Mouse (Mus musculus) embryo, embryonic 9.5 days (tissue): ENCODE results near the gene Gadd45b.

Source experiments
- DNase-seq: peaks from one replicate; pipeline ENCODE4 v3.0.0-alpha.2; 2017; ENCODE audit errors: extremely low spot score

Gadd45b gene

DNA sequence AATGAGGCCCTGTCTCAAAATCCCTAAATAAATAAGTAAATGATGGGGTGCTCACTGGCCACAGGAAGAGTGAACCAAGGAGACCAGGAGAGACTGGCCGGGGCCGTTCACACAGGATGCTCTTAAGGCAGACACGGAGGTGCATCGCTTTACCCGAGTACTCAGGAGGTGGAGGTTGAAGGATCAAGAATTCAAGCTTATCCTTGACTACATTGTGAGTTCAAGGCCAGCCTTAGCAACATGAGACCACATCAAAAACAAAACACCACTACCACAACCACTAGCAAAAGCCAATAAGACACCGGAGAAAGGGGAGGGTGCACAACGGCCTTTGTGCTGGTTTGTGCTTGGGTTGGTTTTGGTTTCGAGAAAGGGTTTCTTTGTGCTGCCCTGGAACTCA is 26.5 kb downstream of the Gadd45b start:
- no peak for DNase-seq

DNA sequence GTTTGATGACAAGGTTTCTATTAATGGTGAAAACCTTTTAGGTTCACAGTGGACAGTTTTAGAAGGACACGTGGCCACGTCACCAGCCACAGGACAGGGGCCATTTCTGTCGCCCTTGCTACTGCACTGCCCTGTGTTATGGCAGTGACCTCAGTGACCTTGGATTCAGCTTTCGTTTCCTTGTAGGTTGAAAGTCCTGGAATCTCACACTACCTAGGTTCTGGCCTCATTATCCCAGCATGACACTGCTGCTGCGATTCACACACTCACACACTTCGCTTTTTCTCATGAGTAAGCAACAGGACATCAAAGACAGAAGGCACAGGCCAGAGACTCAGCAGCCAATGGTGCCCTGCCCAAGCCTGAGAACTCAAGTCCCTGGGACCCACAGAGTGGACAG is 27.0 kb downstream of the Gadd45b start:
- no peak for DNase-seq

GRCm38 (mm10) chr10:80957791-80958190 is 27.9 kb downstream of the Gadd45b start:
- no peak for DNase-seq

DNA sequence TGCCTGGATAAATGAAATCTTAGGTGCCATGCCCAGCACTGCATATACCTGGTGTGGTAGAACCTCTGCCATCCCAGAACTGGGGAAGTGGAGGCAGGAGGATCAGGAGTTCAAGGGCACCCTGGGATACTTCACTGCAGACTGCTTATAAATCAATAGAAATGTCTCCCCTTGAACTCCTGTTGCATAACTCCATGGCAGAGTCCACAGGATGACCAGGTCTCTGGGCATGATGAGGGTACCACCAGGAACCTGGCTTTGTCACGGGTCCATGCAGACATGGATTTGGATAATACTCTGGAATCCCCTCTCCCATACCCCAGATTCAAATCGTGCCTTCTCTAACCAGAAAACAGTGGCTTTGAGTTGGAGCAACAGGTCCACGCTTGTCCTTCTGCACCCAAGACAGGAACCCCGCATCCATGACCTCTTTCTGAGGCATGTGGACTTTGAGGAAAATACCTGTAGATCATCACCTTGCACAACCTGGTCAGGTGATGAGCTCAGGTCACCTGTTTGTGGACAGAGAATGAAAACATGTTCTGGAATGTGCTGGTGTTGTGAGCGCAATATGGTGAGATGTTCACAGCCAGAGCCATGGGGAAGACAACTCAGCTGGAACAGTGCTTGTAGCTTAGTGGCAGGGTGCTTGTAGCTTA is 29.2 kb downstream of the Gadd45b start:
- no peak for DNase-seq

GRCm38 (mm10) chr10:80960551-80961508 is 31.0 kb downstream of the Gadd45b start:
- peak; percentile 82 for DNase-seq

DNA sequence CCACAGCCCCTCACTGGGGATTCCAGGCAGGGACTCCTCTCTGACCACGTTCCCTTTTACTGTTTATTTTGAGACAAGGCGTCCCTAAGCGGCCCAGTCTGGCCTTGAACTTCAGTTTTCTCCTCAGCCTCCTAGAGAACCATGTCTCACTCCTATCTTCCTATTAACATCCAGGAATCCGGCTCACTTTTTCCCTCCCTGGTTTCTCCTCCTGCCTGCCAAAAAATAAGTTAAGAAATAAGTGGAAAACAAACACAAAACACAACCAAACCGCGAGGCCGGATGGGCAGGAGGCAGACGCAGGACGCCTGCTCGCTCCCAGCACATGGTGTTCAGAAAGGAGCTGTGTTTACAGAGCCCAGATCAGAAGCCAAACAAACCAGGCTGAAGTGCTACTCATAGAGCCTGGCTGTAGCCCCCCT is 32.2 kb downstream of the Gadd45b start:
- DNase-seq, result no peak

GRCm38 (mm10) chr10:80962585-80962984 is 32.7 kb downstream of the Gadd45b start:
- DNase-seq, result no peak

DNA sequence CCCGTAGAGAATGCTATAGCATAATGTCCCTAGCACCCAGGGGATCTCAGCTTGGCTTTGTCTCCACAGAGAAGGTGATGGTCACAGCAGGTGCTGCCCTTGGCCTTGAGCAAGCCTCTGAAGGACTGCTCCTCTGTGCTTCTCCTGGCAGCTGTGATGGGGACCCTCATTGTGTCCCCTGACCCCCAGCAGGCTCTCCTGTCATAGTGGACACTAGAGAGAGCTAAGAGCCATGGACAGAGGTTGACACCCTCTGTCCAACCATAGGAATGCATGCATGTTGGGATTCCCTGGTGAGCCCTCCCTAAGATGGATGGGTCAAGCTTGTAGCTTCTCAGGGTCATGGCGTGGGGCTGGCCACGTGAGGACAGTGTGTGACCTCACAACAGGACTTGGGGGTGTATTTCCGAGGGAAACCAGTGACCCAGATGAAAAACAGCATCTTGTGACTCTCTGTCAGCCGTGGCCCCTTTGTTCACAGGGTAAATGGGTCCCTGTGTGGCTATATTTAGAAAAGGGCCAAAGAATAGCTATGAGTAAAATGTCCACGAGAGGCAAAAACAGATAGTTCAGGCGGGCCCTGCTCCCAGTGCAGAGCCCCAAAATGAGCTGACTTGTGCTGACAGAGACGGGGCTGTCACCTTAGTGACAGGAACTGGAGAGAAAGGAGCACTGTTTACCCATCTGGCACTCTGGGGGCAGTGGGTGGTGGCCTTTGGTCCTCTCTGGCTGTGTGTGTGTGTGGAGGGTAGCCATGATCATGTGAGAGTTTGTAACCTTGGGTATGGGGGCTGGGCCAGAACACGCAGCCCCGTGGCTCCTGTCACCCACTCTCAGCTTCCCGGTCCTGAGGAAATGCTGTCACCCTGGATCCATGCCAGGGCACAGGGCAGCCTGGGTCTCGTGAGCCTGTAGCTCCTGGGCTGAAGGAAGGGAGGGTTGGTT is 33.4 kb downstream of the Gadd45b start:
- DNase-seq, result no peak

GRCm38 (mm10) chr10:80966296-80966695 is 36.4 kb downstream of the Gadd45b start:
- no peak for DNase-seq

DNA sequence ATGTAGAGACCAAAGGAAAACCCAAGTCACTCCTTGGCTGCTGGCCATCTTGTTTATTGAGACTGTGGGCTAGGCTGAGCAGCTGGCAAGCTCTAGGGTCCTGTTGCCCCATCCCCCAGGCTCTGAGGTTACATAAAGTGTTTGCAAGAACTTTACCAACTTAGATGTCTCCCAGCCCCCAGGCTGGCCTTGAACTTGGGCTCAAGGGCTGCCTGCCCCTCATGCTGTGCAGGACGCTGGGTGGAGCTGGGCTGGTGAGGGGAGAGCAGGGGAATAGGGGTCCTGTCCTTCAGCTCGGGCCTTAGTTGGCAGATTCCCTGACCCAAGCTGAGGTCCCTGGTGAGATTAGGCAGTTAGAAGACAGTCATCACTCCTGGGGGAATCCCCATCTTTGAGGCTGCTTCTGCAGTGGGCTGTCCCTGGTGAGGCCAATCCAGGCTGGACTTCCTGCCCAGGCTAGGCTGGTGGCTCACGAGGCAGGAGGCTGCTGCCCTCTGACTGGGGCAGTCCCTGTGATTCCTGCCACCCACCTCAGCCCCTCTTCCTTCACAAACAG is 37.3 kb downstream of the Gadd45b start:
- DNase-seq, result no peak

- no peak for DNase-seq
These were observed 38.2 kb downstream of the Gadd45b start for GRCm38 (mm10) chr10:80968106-80968505.

DNA sequence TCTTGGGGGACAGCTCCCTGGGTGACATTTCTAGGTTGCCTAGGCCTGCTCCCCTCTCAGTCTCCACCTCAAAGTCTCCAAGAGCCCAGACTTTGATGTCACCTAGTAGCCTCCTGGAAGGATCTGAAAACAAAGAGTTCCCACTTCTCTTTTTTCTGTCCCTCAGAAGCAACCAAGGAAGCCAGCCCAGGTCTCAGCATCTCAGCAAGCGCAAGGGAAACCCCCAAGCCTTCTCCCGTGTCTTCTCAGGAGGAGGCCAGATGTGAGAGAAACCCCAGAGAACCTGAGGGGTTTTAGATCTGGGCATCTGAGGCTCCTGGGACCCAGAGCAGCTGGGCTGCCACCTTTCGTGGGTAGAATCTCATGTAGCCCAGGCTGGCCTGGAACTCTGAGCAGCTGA is 39.4 kb downstream of the Gadd45b start:
- DNase-seq, result no peak

GRCm38 (mm10) chr10:80970159-80970558 is 40.3 kb downstream of the Gadd45b start:
- no peak for DNase-seq

- DNase-seq, result no peak
These were observed 41.7 kb downstream of the Gadd45b start for GRCm38 (mm10) chr10:80971533-80971932.

DNA sequence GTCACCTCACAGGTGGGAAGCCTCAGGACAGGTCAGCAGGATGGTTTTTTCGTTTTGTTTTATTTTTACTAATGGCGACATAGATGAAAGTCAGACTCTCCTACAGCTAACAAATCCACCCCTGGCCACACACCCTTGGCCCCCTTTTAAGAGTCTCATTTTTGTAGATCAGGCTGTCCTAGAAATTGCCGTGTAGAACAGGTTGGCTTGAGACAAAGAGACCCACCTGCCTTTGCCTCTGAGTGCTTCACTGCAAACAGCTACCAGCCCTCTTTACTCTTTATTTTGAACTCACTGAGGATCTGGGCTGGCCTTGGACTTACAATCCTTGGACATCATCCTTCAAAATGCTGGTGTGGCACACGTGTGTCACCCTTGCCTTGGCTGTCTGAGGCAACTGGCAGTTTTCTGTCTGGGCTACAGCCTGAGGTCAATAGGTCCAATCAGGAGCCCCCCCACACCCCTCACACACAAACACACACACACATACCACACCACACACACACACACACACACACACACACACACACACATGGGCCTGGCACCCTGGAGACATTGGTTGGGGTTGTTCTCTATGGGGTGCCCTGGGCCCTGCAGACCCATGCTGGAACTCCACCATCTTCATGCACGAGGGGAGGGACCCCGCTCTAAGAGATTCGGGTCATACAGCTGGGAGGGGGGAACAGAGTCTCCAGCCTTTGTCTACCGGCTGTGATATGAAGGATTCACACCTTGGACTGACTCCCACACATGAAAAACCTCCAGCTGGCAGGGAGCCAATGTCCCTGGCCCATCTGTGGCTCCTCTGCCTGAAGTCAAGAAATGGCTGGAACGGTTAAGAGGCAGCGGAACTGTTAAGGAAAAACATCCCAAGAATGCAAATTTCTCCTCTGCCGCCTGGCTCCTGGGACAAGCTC is 42.5 kb downstream of the Gadd45b start:
- no peak for DNase-seq

- no peak for DNase-seq
These were observed 43.8 kb downstream of the Gadd45b start for GRCm38 (mm10) chr10:80973722-80974121.

- no peak for DNase-seq
These were observed 45.6 kb downstream of the Gadd45b start for GRCm38 (mm10) chr10:80975478-80975877.

DNA sequence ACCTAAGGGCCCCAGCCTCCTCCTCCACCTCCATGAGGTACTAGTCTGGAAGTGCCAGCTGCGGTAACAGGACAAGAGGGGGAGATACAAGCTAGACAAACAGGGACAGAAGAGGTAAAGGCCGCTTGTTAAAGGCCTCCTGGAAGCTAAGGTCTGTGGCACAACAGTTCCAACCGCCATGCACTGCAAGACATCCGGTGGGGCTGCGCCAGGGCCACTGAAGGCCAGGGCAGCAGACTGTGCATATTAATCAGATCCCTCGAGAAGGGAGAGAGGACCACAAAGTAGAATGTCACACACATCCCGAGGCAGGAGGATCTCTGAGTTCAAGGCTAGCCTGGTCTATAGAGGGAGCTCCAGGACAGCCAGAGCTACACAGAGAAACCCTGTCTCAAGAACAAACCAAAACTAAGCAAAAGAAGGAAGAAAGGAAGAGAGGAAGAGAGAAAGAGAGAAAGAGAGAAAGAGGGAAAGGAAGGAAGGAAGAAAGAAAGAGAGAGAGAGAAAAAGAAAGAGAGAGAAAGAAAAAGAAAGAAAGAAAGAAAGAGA is 51.8 kb downstream of the Gadd45b start:
- DNase-seq, result no peak
